Mouse (Mus musculus) retina, postnatal 7 days (tissue): Measurements from ENCODE around the gene Cdh19.

Experiments
- DNase-seq: peaks from one replicate; pipeline ENCODE4 v3.0.0-alpha.2; 2012; ENCODE audit warnings: low read depth, low spot score

Gene Cdh19

GRCm38 (mm10) chr1:110977484-110977883 is at the start of gene Cdh19:
TSS of gene Cdh19 (minus strand) at chr1:110977584.
- DNase-seq, result no peak

- no peak for DNase-seq
These were observed 43.2 kb upstream of the Cdh19 start for GRCm38 (mm10) chr1:111020434-111021060.

DNA sequence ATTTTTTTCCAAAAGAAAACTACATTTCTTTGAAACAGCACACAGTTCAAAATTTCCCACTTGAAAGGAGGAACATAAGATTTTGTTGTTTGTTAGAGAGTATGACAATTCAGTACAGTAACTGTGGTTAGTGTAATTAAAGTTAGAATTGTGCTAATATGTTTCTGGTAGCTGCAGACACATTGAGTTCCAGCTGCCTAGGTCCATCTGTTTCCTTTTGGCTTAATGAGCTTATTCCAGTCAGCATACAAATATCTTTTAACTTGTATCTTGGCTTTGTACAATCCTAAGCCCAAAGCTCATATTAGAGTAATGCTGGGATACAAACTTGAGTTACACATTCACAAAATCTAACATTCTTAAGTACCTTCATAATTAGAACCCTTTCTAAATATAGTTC is 40.3 kb upstream of the Cdh19 start:
- no peak for DNase-seq

GRCm38 (mm10) chr1:110989824-110990223 is 12.4 kb upstream of the Cdh19 start:
- no peak for DNase-seq

- no peak for DNase-seq
These were observed 8.2 kb downstream of the Cdh19 start for GRCm38 (mm10) chr1:110969201-110969600.

DNA sequence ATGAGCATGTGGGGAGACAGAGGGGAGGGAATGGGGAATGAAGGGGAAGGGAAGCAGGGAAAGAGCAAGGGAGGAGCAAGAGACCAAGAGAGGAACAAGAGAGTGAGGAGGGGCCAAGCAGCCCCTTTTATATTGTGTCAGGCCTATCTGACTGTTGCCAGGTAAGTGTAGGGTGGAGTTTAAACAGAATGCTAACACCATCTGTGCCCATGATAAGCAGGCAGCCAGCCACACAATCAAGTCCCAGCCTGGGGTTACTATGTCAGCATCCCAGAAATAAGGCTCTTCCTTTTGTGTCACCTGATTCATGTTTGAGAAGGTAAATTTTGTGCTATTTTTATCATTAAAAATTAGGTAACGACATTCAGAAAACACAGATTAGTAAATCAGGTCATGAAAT is 67.6 kb downstream of the Cdh19 start:
- DNase-seq, result no peak

DNA sequence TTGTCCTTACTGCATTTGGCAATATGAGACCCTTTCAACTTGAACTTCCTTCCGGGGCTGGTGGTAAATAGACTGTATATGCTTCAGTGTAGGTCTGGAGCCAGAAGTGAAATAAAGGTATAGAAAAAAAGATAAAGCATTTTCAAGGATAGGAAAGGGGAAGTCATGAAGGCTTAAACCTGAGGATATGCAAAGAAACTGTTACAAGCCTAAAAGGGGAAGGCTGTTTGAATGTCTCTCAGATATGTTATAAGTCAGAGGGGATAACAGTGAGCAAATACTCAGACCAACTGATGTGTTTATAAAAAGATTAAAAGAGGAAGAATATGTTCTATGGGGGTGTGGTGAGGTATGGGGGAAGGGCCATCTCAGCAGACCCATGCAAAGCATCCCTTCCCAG is 68.2 kb downstream of the Cdh19 start:
- no peak for DNase-seq

DNA sequence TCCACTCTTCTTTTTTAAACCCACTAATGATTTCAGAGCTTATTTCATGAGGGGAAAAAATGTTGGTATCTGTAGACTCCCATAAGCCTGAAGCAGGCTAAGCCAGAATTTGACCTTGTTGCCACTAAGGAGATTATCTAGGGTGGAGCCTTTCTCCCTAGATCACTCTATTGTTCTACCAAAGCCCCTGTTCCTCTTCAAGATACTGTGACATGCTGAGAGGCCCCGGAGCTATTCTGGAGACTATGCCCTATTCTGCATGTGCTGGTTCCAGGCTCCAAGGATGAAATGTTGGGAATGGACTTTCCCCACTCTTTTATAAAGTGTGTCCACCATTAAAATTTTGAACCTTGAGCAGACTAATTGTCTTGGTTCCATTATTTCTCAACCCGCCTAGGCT is 73.1 kb downstream of the Cdh19 start:
- DNase-seq, result no peak
